Mouse (Mus musculus): Measurements from ENCODE around the gene Dnajc3. TPM values are rescaled to one million over a fixed set of nuclear protein-coding genes. Genes with fewer than 3 reads are reported as not detected.
A peak's percentile ranks its signal among the peaks of the same experiment; 100 is the strongest.

The Dnajc3 gene
- polyA plus RNA-seq, 1 experiment from 2014 or later, result 48.4 TPM

- Histone ChIP-seq H3K27me3 (replicated peaks) (no peaks in the 10 kb centered on the region), H3K4me2 (replicated peaks) (no peak overlapping the region), H3K4me1 (replicated peaks) (no peaks in the 10 kb centered on the region), H3K27ac (no peak overlapping the region), H3K4me3 (replicated peaks) (no peak overlapping the region), H3K9me3 (no peaks in the 10 kb centered on the region), H3K36me3 (no peaks in the 10 kb centered on the region), H3K9ac (no peak overlapping the region)
- 55% methylated on average over 13 of the region's 13 CpGs for WGBS
- peak; percentile 82 for ATAC-seq
Observed at GRCm38 (mm10) chr14:118987523-118988496, 50.0 kb downstream of the Dnajc3 start.

GRCm38 (mm10) chr14:118995226-118995925 is 57.6 kb downstream of the Dnajc3 start:
- Histone ChIP-seq H3K27ac (no peak overlapping the region), H3K4me2 (replicated peaks) (no peak overlapping the region), H3K9me3 (no peaks in the 10 kb centered on the region), H3K4me3 (replicated peaks) (no peak overlapping the region), H3K9ac (no peak overlapping the region), H3K36me3 (peaks cover 3% of the 10 kb centered on the region; the same call in 1 of the 2 replicates), H3K4me1 (replicated peaks) (no peaks in the 10 kb centered on the region), H3K27me3 (replicated peaks) (no peaks in the 10 kb centered on the region)
- no peak for ATAC-seq
- 89% methylated on average over 9 of the region's 9 CpGs for WGBS

- Histone ChIP-seq H3K27ac (no peak overlapping the region), H3K36me3 (0 out of 2 replicates have a peak, but pooled peaks cover 3% of the 10 kb centered on the region), H3K4me1 (replicated peaks) (0 out of 2 replicates have a peak, but pooled peaks cover 2% of the 10 kb centered on the region), H3K4me3 (replicated peaks) (no peak overlapping the region), H3K4me2 (replicated peaks) (no peak overlapping the region), H3K9me3 (no peaks in the 10 kb centered on the region), H3K27me3 (replicated peaks) (no peaks in the 10 kb centered on the region), H3K9ac (no peak overlapping the region)
- no peak for ATAC-seq
Observed at GRCm38 (mm10) chr14:119003320-119003719, 65.5 kb downstream of the Dnajc3 start.

GRCm38 (mm10) chr14:119005834-119006233 is 68.1 kb downstream of the Dnajc3 start:
- peak; percentile 15; the same call in 1 of the 2 replicates for ATAC-seq
- no peak overlapping the region for H3K27ac ChIP-seq
- H3K9ac ChIP-seq, result no peak overlapping the region
- H3K4me3 ChIP-seq (replicated peaks), result no peak overlapping the region
- H3K36me3 ChIP-seq, result no peaks in the 10 kb centered on the region
- H3K27me3 ChIP-seq (replicated peaks), result no peaks in the 10 kb centered on the region
- no peaks in the 10 kb centered on the region for H3K9me3 ChIP-seq
- 11% methylated on average over 5 of the region's 5 CpGs for WGBS
- 0 out of 2 replicates have a peak, but pooled peaks cover 2% of the 10 kb centered on the region for H3K4me1 ChIP-seq (replicated peaks)
- H3K4me2 ChIP-seq (replicated peaks), result peak overlapping the region; percentile 17; the same call in 1 of the 2 replicates

- Histone ChIP-seq H3K4me3 (replicated peaks) (peak overlapping the region; percentile 46), H3K9me3 (no peaks in the 10 kb centered on the region), H3K4me1 (replicated peaks) (0 out of 2 replicates have a peak, but pooled peaks cover 2% of the 10 kb centered on the region), H3K9ac (peak overlapping the region; percentile 33), H3K27ac (peak overlapping the region; percentile 76), H3K27me3 (replicated peaks) (no peaks in the 10 kb centered on the region), H3K4me2 (replicated peaks) (peak overlapping the region; percentile 78), H3K36me3 (no peaks in the 10 kb centered on the region)
- peak; percentile 9; the same call in 1 of the 2 replicates for ATAC-seq
- under 1% methylated on average over 49 of the region's 49 CpGs for WGBS
Observed at GRCm38 (mm10) chr14:119006441-119007102, 68.8 kb downstream of the Dnajc3 start.

- no peaks in the 10 kb centered on the region for H3K36me3 ChIP-seq
- peak overlapping the region; percentile 33 for H3K9ac ChIP-seq
- WGBS, result 2% methylated on average over 13 of the region's 13 CpGs
- no peaks in the 10 kb centered on the region for H3K9me3 ChIP-seq
- H3K27me3 ChIP-seq (replicated peaks), result no peaks in the 10 kb centered on the region
- 0 out of 2 replicates have a peak, but pooled peaks cover 2% of the 10 kb centered on the region for H3K4me1 ChIP-seq (replicated peaks)
- peak; percentile 99 for ATAC-seq
- H3K4me2 ChIP-seq (replicated peaks), result peak overlapping the region; percentile 78
- peak overlapping the region; percentile 46 for H3K4me3 ChIP-seq (replicated peaks)
- H3K27ac ChIP-seq, result peak overlapping the region; percentile 76
Observed at GRCm38 (mm10) chr14:119007103-119007951, 69.6 kb downstream of the Dnajc3 start.

- H3K27ac ChIP-seq, result 0 out of 2 replicates have a peak overlapping the region, but pooled peaks have one; percentile 48
- 48% methylated on average over 7 of the region's 7 CpGs for WGBS
- H3K4me2 ChIP-seq (replicated peaks), result peak overlapping the region; percentile 78
- 0 out of 2 replicates have a peak, but pooled peaks cover 2% of the 10 kb centered on the region for H3K4me1 ChIP-seq (replicated peaks)
- no peaks in the 10 kb centered on the region for H3K27me3 ChIP-seq (replicated peaks)
- H3K9me3 ChIP-seq, result no peaks in the 10 kb centered on the region
- no peak overlapping the region for H3K9ac ChIP-seq
- H3K36me3 ChIP-seq, result no peaks in the 10 kb centered on the region
- 0 out of 2 replicates have a peak, but pooled peaks have one; percentile 5 for ATAC-seq
- H3K4me3 ChIP-seq (replicated peaks), result peak overlapping the region; percentile 46
Observed at GRCm38 (mm10) chr14:119008031-119008590, 70.3 kb downstream of the Dnajc3 start.

- H3K36me3 ChIP-seq, result no peaks in the 10 kb centered on the region
- H3K9ac ChIP-seq, result no peak overlapping the region
- H3K27ac ChIP-seq, result no peak overlapping the region
- H3K4me2 ChIP-seq (replicated peaks), result no peak overlapping the region
- ATAC-seq, result no peak
- 96% methylated on average over 2 of the region's 2 CpGs for WGBS
- no peaks in the 10 kb centered on the region for H3K27me3 ChIP-seq (replicated peaks)
- H3K9me3 ChIP-seq, result no peaks in the 10 kb centered on the region
- H3K4me3 ChIP-seq (replicated peaks), result no peak overlapping the region
- H3K4me1 ChIP-seq (replicated peaks), result 0 out of 2 replicates have a peak, but pooled peaks cover 2% of the 10 kb centered on the region
Observed at GRCm38 (mm10) chr14:119009531-119009930, 71.8 kb downstream of the Dnajc3 start.

GRCm38 (mm10) chr14:119012607-119013431 is 75.0 kb downstream of the Dnajc3 start:
- ATAC-seq, result peak; percentile 56; the same call in 1 of the 2 replicates
- H3K36me3 ChIP-seq, result no peaks in the 10 kb centered on the region
- peak overlapping the region; percentile 11; the same call in 1 of the 2 replicates for H3K4me2 ChIP-seq (replicated peaks)
- H3K27me3 ChIP-seq (replicated peaks), result no peaks in the 10 kb centered on the region
- no peak overlapping the region for H3K9ac ChIP-seq
- 75% methylated on average over 23 of the region's 23 CpGs for WGBS
- H3K27ac ChIP-seq, result no peak overlapping the region
- H3K9me3 ChIP-seq, result no peaks in the 10 kb centered on the region
- no peaks in the 10 kb centered on the region for H3K4me1 ChIP-seq (replicated peaks)
- H3K4me3 ChIP-seq (replicated peaks), result no peak overlapping the region

- Histone ChIP-seq H3K27ac (no peak overlapping the region), H3K9ac (no peak overlapping the region), H3K27me3 (replicated peaks) (no peaks in the 10 kb centered on the region), H3K36me3 (no peaks in the 10 kb centered on the region), H3K4me1 (replicated peaks) (no peaks in the 10 kb centered on the region), H3K9me3 (no peaks in the 10 kb centered on the region), H3K4me3 (replicated peaks) (no peak overlapping the region), H3K4me2 (replicated peaks) (no peak overlapping the region)
- 82% methylated on average over 12 of the region's 12 CpGs for WGBS
- no peak for ATAC-seq
Observed at GRCm38 (mm10) chr14:119013549-119013948, 75.8 kb downstream of the Dnajc3 start.

Measured in intestine, embryonic 15.5 days (tissue).